ENCODE assay signal across 10 mouse cellular contexts in the genomic region with DNA sequence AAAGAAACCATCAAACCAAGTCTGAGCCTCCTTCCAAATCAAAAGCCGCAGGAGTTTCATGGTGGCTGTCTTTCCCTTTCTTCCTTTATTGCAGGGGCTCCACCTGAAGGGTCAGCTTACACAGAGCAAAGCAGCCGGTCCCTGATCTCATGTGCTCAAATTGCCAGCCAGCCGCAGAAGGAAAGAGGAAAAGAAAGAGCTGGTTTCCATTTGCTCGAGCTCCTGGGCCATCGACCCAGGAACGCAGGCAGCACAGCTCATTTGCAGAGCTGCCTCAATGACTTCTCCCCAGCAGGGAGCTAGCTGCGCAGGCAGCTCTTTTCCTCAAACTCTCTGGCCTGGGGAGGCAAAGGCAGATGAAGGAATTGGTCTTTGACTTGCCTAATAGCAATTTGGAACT.
A peak's percentile ranks its signal among the peaks of the same experiment; 100 is the strongest.
DNase-seq lines count a peak whose midpoint lies in the region; ATAC-seq and TF ChIP-seq lines count a peak whose summit lies in the region.
"Had no signal": no experiment of that assay in that cellular context is flagged by ENCODE, and none has a peak within 500 bp of the region (broad histone marks: within the 10 kb centered on the region; RNA-seq: fewer than 3 reads in every experiment).

No protein-coding gene starts in this region.

- no peak for DNase-seq in lung, adult 2 months
- DNase-seq in midbrain, embryonic 10.5 days (ENCODE audit: low spot score) = no peak
- no peak for DNase-seq in spleen, postnatal 14 days (ENCODE audit: low spot score in 2 of 2)
- no peak for DNase-seq in testis, postnatal 14 days (ENCODE audit: low spot score)
- no peak for DNase-seq in urinary bladder, postnatal 14 days (ENCODE audit: low spot score)

- no peak overlapping the region for H3K4me2 ChIP-seq in lung, embryonic 16.5 days (ENCODE audit: low read depth, low read length)
- H3K4me2 ChIP-seq in forebrain, embryonic 15.5 days (replicated peaks) = no peak overlapping the region
- H3K4me2 ChIP-seq: heart, embryonic 13.5 days had no signal

- no peak overlapping the region for H3K4me3 ChIP-seq in lung, embryonic 16.5 days (ENCODE audit: low read length)
- H3K4me3 ChIP-seq in lung, adult 2 months (replicated peaks; ENCODE audit: extremely low read depth, low read depth, low read length) = no peak overlapping the region
- no peak overlapping the region for H3K4me3 ChIP-seq in forebrain, embryonic 15.5 days
- H3K4me3 ChIP-seq in midbrain, embryonic 10.5 days = no peak overlapping the region
- H3K4me3 ChIP-seq: heart, embryonic 13.5 days had no signal

- TF ChIP-seq POLR2A in lung, adult 2 months (IDR thresholded peaks at IDR 0.05; ENCODE audit: borderline replicate concordance, extremely low read depth, low read depth, low read length) = no peak

- peaks cover 3% of the 10 kb centered on the region; the same call in 1 of the 2 replicates for H3K4me1 ChIP-seq in lung, embryonic 16.5 days (replicated peaks; ENCODE audit: control insufficient read depth, insufficient read depth, low read length)
- H3K4me1 ChIP-seq in lung, adult 2 months (ENCODE audit: control insufficient read depth, insufficient read depth, low read length) = no peaks in the 10 kb centered on the region
- no peaks in the 10 kb centered on the region; the same call in 1 of the 2 replicates for H3K4me1 ChIP-seq in forebrain, embryonic 15.5 days
- peaks cover 31% of the 10 kb centered on the region for H3K4me1 ChIP-seq in midbrain, embryonic 10.5 days

- no peak for TF ChIP-seq CTCF in lung, adult 2 months (IDR thresholded peaks at IDR 0.05; ENCODE audit: insufficient read depth, low read length)

- no peak overlapping the region for H3K27ac ChIP-seq in lung, embryonic 16.5 days (ENCODE audit: low read length)
- H3K27ac ChIP-seq in forebrain, embryonic 15.5 days (replicated peaks) = 0 out of 2 replicates have a peak overlapping the region, but pooled peaks have one; percentile 12
- H3K27ac ChIP-seq in midbrain, embryonic 10.5 days (replicated peaks) = peak overlapping the region; percentile 72
- H3K27ac ChIP-seq: heart, embryonic 13.5 days had no signal

- H3K9me3 ChIP-seq in lung, embryonic 16.5 days (ENCODE audit: control insufficient read depth, low read length) = no peaks in the 10 kb centered on the region
- H3K9me3 ChIP-seq in forebrain, embryonic 15.5 days = no peaks in the 10 kb centered on the region
- H3K9me3 ChIP-seq in midbrain, embryonic 10.5 days (replicated peaks) = no peaks in the 10 kb centered on the region
- H3K9me3 ChIP-seq: heart, embryonic 13.5 days had no signal

- peak; percentile 45; the same call in 1 of the 2 replicates for ATAC-seq in lung, embryonic 16.5 days (ENCODE audit: low read depth)
- ATAC-seq in forebrain, embryonic 15.5 days (replicated peaks) = 0 out of 2 replicates have a peak, but pooled peaks have one; percentile 11
- ATAC-seq: activated CD4-positive, CD25-positive, alpha-beta regulatory T cell, adult 4 months; intestine, postnatal 0 days had no signal

- no peaks in the 10 kb centered on the region for H3K36me3 ChIP-seq in lung, embryonic 16.5 days (ENCODE audit: control insufficient read depth, insufficient read depth, low read length)
- no peaks in the 10 kb centered on the region for H3K36me3 ChIP-seq in forebrain, embryonic 15.5 days
- no peaks in the 10 kb centered on the region for H3K36me3 ChIP-seq in midbrain, embryonic 10.5 days
- H3K36me3 ChIP-seq: heart, embryonic 13.5 days had no signal

- no peak overlapping the region for H3K9ac ChIP-seq in lung, embryonic 16.5 days (ENCODE audit: low read length)
- no peak overlapping the region for H3K9ac ChIP-seq in forebrain, embryonic 15.5 days (replicated peaks)
- H3K9ac ChIP-seq: heart, embryonic 13.5 days had no signal

- WGBS in lung, embryonic 16.5 days = 14% methylated on average over 7 of the region's 7 CpGs
- WGBS in lung, adult 2 months = 28% methylated on average over 7 of the region's 7 CpGs
- 7% methylated on average over 7 of the region's 7 CpGs for WGBS in forebrain, embryonic 15.5 days
- 6% methylated on average over 7 of the region's 7 CpGs for WGBS in midbrain, embryonic 10.5 days

- H3K27me3 ChIP-seq in lung, embryonic 16.5 days (ENCODE audit: control insufficient read depth, insufficient read depth, low read depth, low read length) = no peaks in the 10 kb centered on the region
- no peaks in the 10 kb centered on the region for H3K27me3 ChIP-seq in forebrain, embryonic 15.5 days
- H3K27me3 ChIP-seq in midbrain, embryonic 10.5 days (ENCODE audit: low read depth, poor library complexity, severe bottlenecking) = no peaks in the 10 kb centered on the region
- H3K27me3 ChIP-seq: heart, embryonic 13.5 days had no signal
